Mouse (Mus musculus) naive thymus-derived CD4-positive, alpha-beta T cell, adult 2 months (primary cell): Measurements from ENCODE around the gene Ubac2.
"Not testable (repeated sequence)": the region's sequence is repeated elsewhere in the genome, so short reads cannot be mapped to it uniquely, and the experiment has no call there.

Experiments used
- DNase-seq: peaks from one replicate; pipeline ENCODE4 v3.0.0-alpha.2; 2011; ENCODE audit warnings: low read depth

The Ubac2 gene

DNA sequence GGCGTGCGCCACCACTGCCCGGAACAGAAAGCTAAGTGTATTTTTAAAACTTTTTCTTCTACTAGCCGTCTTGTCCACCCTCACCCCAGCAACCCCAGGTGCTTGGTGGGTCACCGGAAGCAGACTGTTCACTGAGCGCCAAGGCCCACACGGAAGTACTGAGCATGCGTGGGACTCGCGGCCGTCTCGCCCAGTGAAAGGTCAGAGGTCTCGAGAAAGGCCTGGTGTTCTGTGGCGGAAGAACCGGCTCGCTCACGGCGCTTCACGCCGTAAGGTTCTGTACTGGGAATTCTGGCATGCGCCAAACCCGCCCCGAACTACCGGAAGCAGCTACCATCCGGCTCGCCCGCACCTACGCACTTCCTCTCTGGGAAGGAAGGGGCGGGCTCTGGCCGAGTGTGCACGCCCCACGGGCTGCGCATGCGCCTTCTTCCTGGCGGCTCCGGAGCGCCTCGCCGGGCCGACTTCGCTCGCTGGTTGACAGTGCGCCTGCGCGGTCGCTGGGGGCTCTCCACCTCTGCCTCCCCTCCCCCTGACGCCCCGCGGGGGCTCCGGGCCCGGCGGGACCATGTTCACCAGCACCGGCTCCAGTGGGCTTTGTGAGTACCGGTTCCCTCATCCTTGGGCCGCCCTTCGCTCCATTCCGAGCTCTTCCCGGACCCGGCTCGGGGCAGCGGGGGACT is at the start of gene Ubac2:
Gene Ubac2 (plus strand): TSS at position 445 of the 683 bp plus-strand sequence.
- DNase-seq: peak; percentile 99

DNA sequence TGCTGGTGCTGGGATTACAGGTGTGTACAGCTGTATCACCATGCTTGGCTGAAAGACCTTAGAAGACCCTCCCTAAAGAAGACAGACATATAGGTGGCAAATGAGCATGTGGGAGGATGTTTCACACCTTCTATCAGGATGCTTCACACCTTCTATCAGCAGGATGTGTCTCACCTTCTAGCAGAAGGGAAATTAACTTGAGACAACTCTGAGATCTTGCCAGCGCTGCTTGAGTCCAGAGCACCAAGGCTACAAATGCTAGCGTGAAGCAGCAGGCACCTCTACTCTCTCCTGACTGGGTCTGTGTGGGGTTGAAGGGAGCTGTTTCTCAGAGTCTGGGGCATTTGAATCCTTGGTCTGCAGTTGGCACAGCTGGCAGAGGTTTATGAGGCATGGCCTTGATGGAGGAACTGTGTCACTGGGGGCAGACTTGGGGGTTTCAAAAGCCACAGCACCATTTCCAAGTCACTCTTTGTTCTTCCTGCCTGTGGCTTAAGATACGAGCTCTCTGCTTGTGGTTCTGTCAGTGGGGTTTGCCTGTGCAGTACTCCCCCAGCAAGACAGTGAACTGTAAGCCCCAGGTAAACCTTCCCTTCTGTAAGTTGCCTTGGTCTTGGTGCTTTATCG is 48.5 kb upstream of the Ubac2 start:
- peak; percentile 26 for DNase-seq

DNA sequence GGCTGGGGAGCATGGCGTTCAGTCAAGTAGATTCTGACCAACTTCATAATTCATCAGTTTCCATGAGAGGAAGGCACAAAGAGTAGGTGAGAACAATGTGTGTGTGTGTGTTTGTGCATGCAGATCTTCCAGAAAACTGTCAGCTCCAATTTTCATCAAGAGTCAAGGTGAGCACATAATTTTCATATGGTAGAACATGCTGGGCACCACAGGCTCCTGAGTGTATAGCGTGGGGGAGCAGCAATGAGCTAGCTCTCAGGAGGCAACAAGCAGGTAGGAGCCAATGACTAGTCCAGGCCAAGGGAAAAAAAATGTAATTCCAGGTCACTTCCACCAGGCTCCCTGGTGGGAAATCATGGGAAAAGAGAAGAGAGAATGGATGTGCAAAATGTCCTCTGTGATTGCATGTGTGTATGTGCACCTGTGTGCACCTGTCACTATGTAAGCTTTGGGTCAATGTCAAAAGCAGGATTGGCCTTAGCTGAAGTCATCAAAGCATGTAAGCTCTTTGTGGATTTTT is 45.4 kb upstream of the Ubac2 start:
- no peak for DNase-seq

DNA sequence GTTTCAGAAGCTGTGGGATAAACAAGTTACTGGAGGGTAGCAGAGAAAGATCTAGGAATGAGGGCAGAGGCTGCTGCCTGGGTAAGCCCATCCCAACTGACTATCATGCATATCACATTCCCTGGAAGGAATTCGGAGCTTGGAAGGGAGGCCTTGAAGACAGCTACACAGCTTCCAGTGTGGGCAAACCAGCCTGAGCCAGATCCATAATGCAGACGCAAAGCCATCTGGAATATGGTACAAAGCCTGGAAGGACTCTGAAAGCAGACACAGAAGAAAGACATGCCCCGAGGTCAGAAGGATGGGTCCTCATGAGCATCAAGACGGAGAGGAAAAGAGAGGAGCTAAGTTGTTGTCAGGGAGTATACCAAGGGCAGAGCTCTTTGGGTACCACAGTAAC is 40.3 kb upstream of the Ubac2 start:
- no peak for DNase-seq

DNA sequence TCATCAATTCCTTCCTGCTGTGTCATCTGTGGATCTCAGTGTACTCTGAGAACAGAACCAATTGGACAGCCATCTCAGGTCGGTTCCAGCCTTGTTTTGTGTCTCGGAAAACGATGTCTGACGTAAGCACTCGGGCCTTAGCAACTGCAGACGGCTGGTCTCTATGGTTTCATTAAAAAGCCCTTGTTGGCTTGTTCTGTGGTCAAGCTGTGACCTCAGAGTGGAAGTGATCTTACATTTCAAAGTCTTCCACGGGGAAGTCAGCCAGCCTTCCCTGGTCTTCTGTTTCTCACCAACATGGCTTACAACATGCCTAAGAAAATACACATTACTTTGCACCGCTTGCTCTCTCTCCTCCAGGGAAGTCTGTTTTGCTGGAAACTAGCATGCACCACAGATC is 38.2 kb upstream of the Ubac2 start:
- no peak for DNase-seq

DNA sequence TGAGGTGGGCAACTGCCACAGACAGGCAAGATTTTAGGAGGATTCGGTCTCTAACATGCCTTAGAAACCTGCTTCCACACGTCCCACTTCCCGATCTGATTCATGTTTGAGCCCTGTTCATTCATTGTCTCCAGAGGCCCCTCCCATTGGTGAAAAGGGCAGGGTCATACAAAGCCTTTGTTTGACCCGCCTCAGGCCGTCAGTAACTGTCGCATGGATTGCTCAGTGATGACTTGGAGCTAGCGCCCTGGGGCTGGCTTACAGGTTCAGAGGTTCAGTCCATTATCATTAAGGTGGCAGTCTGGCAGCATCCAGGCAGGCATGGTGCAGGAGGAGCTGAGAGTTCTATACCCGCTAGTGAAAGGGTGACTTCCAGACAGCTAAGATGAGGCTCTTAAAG is 33.9 kb upstream of the Ubac2 start:
- DNase-seq: no peak

DNA sequence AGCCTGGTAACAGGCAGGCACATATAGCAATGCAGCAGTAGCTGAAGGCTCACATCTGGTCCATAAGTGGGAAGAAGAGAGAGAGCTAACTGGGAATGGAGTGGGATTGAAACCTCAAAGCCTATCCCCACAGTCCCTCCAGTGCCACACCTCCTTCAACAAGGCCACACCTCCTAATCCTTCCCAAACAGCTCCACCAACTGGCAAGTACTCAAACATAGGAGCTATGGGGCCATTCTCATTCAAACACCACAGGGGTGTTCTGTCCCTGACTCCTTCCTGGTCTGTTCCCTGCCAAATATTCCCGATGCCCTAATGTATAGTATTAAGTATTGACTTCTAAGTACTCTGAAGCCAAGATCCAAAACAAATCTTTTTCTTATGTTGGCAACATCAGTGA is 27.2 kb upstream of the Ubac2 start:
- no peak for DNase-seq

DNA sequence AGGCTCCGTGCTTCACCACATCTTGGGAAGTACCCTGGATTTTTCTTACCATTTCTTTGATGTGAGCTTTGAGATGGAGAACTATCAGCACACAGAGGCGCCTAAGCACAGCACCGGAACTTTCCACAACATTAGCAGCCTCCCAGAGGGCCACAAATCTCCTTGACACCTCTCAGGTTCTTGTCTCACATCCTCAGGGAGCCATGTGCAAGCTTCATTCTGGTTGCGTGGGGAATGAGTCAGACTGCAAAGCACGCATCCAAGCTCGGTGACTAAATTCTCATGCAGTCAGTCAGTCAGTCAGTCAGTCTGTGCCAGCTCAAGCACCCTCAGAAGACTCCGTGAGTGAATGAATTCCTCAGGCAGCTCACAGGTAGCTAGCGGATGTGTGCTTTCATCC is 25.9 kb upstream of the Ubac2 start:
- DNase-seq: no peak

DNA sequence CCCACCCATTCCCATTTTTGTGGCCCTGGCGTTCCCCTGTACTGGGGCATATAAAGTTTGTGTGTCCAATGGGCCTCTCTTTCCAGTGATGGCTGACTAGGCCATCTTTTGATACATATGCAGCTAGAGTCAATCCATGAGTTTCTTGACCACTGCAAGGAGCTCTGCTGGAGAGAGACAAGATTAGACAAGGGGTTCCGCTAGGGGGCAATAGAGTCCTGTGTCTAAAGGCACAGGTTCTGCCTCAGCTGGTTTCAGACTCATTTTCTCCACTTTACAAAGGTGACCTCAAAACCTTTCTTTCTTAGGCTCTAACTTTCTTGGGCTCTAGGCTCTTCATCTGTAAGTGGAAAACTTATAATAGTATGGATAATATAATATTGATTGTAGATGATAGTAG is 13.3 kb upstream of the Ubac2 start:
- DNase-seq: peak; percentile 92

DNA sequence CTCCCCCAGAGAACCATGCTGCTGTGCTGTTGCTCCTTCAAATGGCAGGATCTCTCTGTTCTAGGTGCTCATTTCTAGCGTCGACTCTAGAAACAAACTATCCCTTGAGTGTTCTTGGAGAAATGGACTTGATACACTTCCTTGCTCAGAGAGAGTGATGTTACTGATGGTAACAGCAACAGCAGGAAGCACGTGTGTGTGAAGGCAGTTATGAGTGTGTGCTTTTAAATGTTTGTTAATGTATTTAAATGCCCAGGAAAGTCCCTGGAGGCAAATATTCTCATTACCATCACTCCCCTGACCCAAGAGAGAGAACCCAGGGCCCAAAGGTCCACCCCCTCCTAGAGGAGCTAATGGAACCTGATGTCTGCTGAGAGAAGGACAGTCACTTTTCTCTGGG is 11.8 kb upstream of the Ubac2 start:
- no peak for DNase-seq

DNA sequence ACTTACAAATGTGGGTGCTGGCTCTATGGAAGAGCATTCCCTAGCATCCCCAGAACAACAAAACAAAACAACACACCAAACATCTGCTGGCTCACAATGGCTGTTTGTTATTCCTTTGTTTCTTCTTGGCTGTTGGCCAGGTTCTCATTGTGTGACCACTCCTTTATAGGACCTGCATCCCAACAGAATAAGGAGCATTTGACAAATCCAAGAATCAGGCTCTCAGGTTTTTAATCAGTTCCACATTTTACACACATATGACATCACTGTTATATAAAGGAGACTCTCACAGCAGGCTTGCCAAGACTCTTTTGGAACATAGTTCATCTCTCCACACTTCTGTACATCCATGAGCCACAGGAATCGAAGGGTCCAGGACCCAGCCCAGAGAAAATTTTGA is 9.3 kb upstream of the Ubac2 start:
- DNase-seq: no peak

DNA sequence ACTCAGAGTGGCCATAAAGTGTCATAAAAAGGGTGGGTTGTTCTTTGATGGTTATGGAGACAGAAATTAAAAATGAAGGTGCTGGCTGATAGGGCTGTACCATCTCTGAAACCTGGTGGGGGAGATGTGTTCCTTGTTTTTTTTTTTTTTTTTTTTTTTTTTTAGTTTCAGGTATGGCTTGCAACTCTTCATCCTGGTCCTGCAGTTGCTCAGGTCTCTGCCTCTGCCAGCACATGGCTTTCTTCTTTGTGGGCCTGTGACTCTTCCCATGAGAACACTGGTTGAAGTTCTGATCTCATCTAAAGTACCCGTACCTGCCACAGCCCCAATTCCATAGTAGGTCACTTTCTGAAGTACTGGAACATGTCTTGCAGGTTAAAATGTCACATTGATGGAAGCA is 5.7 kb upstream of the Ubac2 start:
- no peak for DNase-seq

DNA sequence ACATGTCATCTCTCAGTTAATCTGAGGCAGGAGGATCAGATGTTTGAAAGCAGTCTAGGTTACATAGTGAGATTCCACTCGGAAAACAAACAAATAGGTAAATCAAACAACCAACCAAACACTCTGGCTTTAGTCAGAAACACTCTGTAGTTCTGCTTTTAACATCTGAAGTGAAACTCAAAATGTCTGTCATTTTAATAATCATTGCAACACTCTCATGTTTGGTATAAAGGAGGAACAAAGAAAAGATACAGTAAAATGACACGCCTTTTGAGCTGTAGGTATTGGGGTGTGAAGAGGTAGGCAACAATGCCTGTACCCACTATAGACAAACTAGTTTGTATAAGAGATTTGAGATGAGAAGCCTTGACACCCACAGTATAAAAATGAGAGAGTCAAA is 5.2 kb upstream of the Ubac2 start:
- no peak for DNase-seq

DNA sequence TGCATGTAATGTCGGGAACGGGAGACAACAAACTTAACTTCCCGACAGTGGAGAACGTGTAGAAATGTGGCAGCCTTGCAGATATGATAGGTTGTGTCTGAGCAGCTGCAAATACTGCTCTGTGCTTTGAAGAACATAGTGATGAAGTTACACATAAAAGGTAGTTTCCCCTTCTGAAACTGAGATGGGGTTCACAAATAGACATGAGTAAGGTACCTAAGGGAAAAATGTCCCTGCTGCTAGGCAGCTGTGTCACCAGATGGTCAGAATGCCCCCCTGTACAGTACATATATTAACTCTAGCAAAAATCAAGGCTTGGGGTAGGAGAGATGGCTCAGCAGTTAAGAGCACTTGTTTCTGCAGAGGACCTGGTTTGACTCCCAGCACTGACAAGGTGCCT is 4.8 kb upstream of the Ubac2 start:
- no peak for DNase-seq

DNA sequence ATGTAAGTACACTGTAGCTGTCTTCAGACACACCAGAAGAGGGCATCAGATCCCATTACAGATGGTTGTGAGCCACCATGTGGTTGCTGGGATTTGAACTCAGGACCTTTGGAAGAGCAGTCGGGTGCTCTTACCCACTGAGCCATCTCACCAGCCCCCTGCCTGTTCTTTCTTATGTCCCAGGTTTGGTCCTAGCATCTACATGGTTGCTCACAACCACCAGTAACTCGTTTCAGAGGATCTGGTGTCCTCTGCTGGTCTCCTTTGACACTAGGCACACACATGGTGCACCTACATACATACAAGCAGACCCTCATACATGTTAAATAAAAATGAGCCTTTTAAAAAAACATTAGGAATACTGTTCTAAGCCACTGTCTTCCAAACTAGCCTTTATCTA is 2.2 kb upstream of the Ubac2 start:
- DNase-seq: not testable (repeated sequence)

DNA sequence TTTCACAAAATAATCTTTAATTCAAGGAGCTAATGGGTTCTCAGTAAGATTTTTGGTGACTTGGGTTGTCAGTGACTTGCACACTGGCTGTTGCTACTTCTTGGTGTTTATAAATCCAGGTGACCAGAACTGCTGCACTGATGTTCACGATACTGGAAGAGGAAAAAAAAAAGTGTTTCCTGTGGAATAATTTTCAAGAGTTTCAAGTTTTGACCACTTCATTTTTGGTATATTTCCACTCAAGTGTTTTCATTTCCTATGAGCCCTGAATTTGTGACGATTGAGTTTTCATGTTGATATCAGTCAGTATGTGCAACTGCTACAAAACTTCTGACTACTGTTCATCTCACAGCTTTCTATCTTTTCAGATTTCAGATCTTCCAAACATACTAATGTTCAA is 1.6 kb upstream of the Ubac2 start:
- DNase-seq: no peak

DNA sequence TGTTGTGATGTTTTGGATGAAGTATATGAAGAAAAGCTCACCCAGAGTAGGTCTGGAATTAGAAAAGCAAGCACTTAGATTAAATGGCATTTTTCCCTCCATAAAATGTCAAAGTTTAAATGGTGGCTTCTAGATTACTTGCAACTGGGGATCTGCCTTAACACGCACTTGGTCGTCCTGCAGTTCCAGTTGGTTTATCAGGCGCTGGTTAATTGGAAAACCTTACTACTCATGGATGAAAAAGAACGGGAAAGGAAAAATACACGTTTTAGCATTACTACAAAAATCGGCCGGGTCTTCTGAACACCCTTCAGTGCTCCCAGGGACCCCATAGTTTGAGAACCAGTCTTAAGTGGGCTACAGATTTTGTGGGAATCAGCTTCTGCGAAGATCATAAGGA is 780 bp upstream of the Ubac2 start:
- DNase-seq: no peak

DNA sequence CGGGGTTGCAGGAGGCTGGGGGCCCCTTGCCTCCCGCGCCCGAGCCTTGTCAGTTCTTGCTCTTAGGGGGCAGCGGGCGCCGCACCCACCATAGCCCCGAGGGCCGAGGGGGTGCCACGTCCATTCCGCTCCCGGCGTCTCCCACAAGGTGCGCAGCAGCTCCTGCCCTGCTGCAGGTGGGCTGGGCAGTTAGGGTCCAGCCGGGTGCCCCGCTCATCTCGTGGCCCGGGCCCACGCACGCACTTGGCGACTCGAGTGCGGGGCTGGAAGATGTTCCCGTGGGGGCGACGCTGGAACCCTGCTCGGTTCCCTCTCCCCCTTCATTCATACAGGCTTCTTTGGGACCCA is 413 bp downstream of the Ubac2 start:
- DNase-seq: no peak

DNA sequence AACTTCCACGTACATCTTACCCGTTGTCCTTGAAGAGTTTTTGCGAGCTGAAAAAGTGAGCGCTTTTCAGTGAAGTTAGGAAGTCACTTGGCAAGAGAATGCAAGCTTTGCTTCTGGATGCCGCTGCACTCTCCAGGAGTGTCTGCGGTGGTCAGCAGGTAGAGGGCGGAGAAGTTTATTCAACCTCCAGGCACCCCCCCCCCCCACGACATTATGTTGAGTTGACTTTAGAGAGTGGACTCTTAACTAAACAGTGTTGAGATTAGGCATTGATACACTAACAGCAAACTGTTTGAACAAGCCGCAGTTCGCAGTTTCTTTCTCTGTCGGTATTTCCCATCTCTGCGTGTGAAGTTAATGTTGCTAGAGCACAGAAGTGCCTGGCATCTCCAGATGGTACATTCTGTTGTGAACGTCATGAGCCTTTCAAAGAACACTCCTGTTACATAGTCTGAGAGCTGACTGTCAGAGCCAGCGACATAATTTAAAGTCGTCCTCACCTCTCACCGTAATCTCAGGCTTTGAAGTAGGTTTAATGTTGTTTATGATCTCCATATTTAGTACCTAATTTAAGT is 933 bp downstream of the Ubac2 start:
- DNase-seq: peak; percentile 89

DNA sequence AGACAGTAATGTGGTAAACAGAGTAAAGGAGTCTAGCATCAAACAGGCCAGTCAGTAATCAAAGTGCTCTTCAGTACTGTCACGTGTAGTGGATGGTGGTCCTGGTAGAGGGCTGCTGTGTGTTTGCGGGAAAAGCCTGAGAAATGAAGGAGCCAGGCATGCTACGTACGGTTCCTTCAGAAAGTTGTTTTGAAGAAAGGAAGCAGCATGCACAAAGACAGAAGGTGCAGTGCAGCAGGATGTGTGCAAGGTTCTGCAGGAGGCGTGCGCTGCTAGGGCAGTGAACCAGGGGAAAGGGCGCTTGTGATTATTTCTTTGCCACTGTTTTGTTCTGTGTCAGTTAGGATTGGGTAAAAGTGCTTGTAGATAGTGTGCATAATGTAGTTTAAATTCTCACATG is 2.8 kb downstream of the Ubac2 start:
- DNase-seq: peak; percentile 79

DNA sequence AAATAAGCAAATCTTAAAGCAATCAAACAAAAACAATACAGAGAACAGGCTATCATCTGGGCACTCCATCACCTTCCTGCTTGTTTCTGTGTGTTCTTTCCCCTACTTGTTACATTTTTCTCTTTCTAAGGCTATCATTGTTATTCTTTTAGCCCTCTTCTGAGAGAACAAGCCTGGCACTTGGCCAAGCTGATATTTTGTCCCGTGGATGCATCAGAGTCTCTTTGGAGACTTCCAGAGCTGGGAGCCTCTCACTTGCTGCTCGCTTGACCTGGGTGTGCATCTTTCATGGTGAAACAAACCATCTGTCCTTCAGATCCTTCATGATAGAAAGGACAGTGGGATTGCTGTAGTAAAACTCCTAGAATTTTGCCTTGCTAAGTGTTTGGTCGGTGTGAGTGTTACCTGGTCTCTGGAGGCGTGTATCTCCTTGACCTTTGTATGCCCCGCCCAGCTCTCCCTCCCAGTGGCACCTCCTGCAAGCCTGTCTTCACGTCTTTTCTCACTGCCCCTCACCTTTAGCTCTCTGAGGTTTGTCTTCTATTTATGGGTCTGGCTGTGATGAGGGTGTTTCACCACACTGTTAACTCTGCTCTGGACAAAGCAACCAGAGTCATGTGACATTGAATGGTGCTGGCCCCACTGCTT is 5.9 kb downstream of the Ubac2 start:
- no peak for DNase-seq

DNA sequence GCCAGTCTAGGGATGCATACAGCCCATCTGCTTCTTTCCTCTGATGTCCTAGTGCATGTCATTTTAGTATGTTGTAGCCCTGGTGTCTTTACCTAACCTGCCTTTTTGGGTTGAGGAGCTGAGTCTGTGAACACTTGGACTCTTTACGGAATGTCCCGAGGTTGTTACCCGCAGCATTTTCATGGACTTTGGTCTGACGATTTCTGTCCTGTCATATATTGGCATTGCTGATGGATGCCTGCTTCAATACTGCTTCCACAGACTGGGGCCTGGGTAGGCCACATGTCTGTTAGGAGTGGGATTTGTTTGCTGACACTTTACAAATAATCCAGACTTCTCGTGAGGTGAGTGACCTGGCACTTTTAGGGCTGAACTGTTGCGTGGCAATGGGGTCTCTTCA is 15.3 kb downstream of the Ubac2 start:
- DNase-seq: no peak

DNA sequence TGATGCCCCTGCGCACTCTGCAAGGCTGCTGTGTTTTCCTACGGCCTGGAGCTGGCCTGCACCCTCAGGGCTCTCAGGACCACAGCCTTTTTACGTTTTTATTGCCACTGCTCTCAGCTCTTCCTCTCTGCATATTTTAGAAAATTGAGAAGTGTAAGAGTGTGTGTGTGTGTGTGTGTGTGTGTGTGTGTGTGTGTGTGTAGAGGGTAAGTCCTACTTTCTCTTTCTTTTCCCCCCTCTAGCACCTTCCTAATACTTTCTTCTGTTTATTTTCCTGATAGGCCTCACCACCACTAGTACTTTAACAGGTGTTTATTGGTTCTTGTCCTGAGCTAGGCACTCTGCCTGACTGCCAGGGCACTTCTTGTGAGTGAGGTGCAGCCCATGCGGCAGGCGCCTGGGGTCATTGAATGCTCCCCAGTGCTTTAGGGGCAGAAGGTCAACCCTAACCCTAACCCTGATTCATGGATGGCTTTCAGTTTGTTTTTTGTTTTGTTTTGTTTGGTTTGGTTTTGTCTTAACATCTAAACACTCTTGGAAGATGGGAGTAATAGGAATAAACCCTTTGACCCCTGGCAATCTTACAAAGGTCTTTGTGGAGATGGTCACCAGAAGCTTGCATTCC is 16.2 kb downstream of the Ubac2 start:
- no peak for DNase-seq
